Mouse (Mus musculus): Measurements from ENCODE around the gene Gm20696. TPM values are rescaled to one million over a fixed set of nuclear protein-coding genes. Genes with fewer than 3 reads are reported as not detected.

Gm20696 gene
- polyA plus RNA-seq, 2 experiments: 0.16 to 0.33 TPM

DNA sequence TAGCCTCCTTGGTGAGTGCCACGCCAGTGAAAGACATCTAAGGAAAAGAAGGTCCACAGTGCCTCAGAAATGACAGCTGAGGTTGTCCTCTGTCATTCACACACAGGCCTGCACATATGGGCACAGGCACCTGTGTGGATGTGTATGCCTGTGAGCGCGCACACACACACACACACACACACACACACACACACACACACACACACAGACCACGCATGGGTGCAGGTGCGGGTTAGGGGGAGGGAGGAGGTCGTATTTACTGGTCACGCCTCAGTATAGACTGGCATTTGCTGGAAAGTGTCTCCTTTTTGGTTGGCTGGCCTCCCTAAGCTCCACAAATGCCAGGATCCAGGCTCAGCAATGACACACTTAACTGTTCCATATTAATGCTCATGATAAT, 449.4 kb downstream of the Gm20696 start:
- H3K4me3 ChIP-seq (ENCODE audit: insufficient read depth in 1 of 2, low read depth in 2 of 2, low read length in 2 of 2): no peak overlapping the region
- WGBS (ENCODE audit: insufficient replicate concordance): 84% methylated on average over 7 of the region's 7 CpGs
- no peaks in the 10 kb centered on the region for H3K27me3 ChIP-seq (ENCODE audit: control insufficient read depth, insufficient read depth, low read length)
- no peak overlapping the region for H3K27ac ChIP-seq
- ATAC-seq (ENCODE audit: insufficient read depth): no peak
- no peaks in the 10 kb centered on the region for H3K36me3 ChIP-seq (replicated peaks; ENCODE audit: control insufficient read depth, insufficient read depth, low read depth)
- no peak for TF ChIP-seq EP300 (IDR thresholded peaks at IDR 0.05; ENCODE audit: low read depth)
- TF ChIP-seq CTCF (IDR thresholded peaks at IDR 0.05; ENCODE audit: low read depth): no peak
- no peak overlapping the region for H3K4me2 ChIP-seq (ENCODE audit: low read depth)
- DNase-seq (ENCODE audit: low read depth in 3 of 3, low spot score in 3 of 3): no peak
- no peaks in the 10 kb centered on the region for H3K9me3 ChIP-seq (ENCODE audit: control insufficient read depth, low read length)
- H3K9ac ChIP-seq (replicated peaks): no peak overlapping the region
- peaks cover 0 to 2% of the 10 kb centered on the region in 2 experiments; a peak in 1 of 4 replicates for H3K4me1 ChIP-seq (replicated peaks; ENCODE audit: control insufficient read depth in 2 of 2, insufficient read depth in 2 of 2, low read length in 1 of 2)

DNA sequence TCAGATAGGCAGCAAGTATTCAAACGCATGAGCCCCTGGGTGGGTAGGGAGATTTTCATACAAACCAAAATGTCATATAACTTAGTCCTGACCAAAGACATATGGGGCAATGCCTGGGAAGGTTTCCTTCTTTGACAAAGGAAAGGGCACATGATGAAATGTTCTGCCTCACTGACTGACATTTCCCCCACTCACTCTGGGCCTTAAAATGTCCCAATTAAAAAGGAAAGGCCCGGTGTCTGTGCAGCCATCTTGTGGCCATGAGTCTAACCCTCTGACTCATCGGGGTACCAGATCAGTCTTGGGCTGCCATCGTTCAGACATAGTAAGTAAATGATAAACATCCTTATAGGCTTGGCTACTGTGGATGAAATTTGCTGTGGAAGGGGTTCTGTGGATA, 454.1 kb downstream of the Gm20696 start:
- no peak overlapping the region for H3K4me3 ChIP-seq (ENCODE audit: insufficient read depth in 1 of 2, low read depth in 2 of 2, low read length in 2 of 2)
- no peak overlapping the region for H3K27ac ChIP-seq
- DNase-seq (ENCODE audit: low read depth in 3 of 3, low spot score in 3 of 3) (no peak), ATAC-seq (ENCODE audit: insufficient read depth) (no peak)
- H3K4me1 ChIP-seq (replicated peaks; ENCODE audit: control insufficient read depth in 2 of 2, insufficient read depth in 2 of 2, low read length in 1 of 2): peaks cover 0 to 9% of the 10 kb centered on the region in 2 experiments; a peak in 2 of 4 replicates
- H3K9ac ChIP-seq (replicated peaks): no peak overlapping the region
- H3K27me3 ChIP-seq (ENCODE audit: control insufficient read depth, insufficient read depth, low read length): no peaks in the 10 kb centered on the region
- no peaks in the 10 kb centered on the region for H3K36me3 ChIP-seq (replicated peaks; ENCODE audit: control insufficient read depth, insufficient read depth, low read depth)
- TF ChIP-seq EP300 (IDR thresholded peaks at IDR 0.05; ENCODE audit: low read depth): no peak
- TF ChIP-seq CTCF (IDR thresholded peaks at IDR 0.05; ENCODE audit: low read depth): no peak
- WGBS (ENCODE audit: insufficient replicate concordance): 62% methylated on average over 4 of the region's 4 CpGs
- H3K9me3 ChIP-seq (ENCODE audit: control insufficient read depth, low read length): no peaks in the 10 kb centered on the region
- no peak overlapping the region for H3K4me2 ChIP-seq (ENCODE audit: low read depth)

DNA sequence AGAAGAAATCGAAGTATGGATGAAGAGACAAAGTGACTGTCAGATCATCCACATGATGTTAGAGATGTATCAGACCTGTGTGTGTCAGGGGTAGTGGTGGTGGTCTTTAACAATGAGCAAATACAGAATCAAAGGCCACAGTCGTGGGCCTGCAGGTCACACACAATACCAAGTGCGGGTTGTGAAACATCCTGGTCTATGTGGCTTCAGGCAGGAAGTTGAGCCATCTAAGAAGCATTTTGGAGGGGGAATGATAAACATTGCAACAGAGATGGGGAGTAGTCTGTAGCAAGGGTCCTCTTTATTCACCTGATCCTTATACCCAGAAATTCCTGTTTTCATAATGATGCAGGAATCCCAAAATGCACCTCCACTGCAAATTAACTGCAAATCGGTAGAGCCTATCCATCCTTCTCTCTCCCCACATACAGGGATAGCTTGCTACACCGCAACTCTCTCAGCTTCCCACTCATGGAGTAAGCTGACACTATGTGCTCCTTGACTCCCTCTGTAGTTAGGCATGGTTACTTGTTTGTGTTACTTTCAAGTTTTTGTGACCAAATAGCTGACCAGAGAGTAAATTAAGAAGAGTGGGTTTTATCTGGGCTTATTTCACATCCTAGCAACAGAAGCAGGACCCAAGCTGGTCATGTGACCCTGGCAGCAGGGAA, 454.8 kb downstream of the Gm20696 start:
- no peaks in the 10 kb centered on the region for H3K9me3 ChIP-seq (ENCODE audit: control insufficient read depth, low read length)
- no peak overlapping the region for H3K4me2 ChIP-seq (ENCODE audit: low read depth)
- H3K4me3 ChIP-seq (ENCODE audit: insufficient read depth in 1 of 2, low read depth in 2 of 2, low read length in 2 of 2): no peak overlapping the region
- peak in 1 of 3 experiments; percentile 14 for DNase-seq (ENCODE audit: low read depth in 3 of 3, low spot score in 3 of 3)
- no peak overlapping the region for H3K27ac ChIP-seq
- H3K27me3 ChIP-seq (ENCODE audit: control insufficient read depth, insufficient read depth, low read length): no peaks in the 10 kb centered on the region
- H3K9ac ChIP-seq (replicated peaks): no peak overlapping the region
- 52% methylated on average over 5 of the region's 5 CpGs for WGBS (ENCODE audit: insufficient replicate concordance)
- TF ChIP-seq EP300 (IDR thresholded peaks at IDR 0.05; ENCODE audit: low read depth) (no peak), CTCF (IDR thresholded peaks at IDR 0.05; ENCODE audit: low read depth) (no peak)
- H3K36me3 ChIP-seq (replicated peaks; ENCODE audit: control insufficient read depth, insufficient read depth, low read depth): no peaks in the 10 kb centered on the region
- peaks cover 0 to 12% of the 10 kb centered on the region in 2 experiments; a peak in 2 of 4 replicates for H3K4me1 ChIP-seq (replicated peaks; ENCODE audit: control insufficient read depth in 2 of 2, insufficient read depth in 2 of 2, low read length in 1 of 2)
- ATAC-seq (ENCODE audit: insufficient read depth): no peak

DNA sequence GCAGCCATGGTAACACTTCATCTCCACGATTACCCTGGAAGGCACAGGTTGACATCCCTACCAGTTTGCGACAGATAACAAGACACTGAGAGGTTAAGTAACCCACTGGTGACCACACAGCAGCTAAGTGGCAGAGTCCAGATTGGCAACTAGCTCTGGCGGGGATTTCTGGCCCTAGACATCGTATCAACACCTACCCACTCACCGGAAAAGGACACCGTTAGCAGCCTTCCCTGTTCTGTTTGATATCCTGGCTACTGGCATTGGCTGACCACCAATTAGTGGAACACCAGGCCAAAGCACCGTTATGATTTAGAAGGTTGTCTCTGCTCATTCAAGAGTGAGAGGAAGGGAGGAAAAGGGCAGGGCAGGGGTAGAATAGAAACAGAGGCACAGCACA, 456.4 kb downstream of the Gm20696 start:
- H3K36me3 ChIP-seq (replicated peaks; ENCODE audit: control insufficient read depth, insufficient read depth, low read depth): no peaks in the 10 kb centered on the region
- no peak overlapping the region for H3K9ac ChIP-seq (replicated peaks)
- TF ChIP-seq EP300 (IDR thresholded peaks at IDR 0.05; ENCODE audit: low read depth): no peak
- TF ChIP-seq CTCF (IDR thresholded peaks at IDR 0.05; ENCODE audit: low read depth): no peak
- H3K4me2 ChIP-seq (ENCODE audit: low read depth): no peak overlapping the region
- no peak overlapping the region for H3K4me3 ChIP-seq (ENCODE audit: insufficient read depth in 1 of 2, low read depth in 2 of 2, low read length in 2 of 2)
- H3K27me3 ChIP-seq (ENCODE audit: control insufficient read depth, insufficient read depth, low read length): no peaks in the 10 kb centered on the region
- no peaks in the 10 kb centered on the region for H3K9me3 ChIP-seq (ENCODE audit: control insufficient read depth, low read length)
- no peak for DNase-seq (ENCODE audit: low read depth in 3 of 3, low spot score in 3 of 3)
- H3K27ac ChIP-seq: no peak overlapping the region
- WGBS (ENCODE audit: insufficient replicate concordance): 64% methylated on average over 7 of the region's 7 CpGs
- no peak for ATAC-seq (ENCODE audit: insufficient read depth)
- peaks cover 4 to 21% of the 10 kb centered on the region in 2 experiments; a peak in 2 of 4 replicates for H3K4me1 ChIP-seq (replicated peaks; ENCODE audit: control insufficient read depth in 2 of 2, insufficient read depth in 2 of 2, low read length in 1 of 2)

Small RNA genes lying within 50 kb of the gene (microRNA-seq; reads per million reads assigned to microRNA genes)
- gene Gm22328: not detected

Other genes starting within 250 kb of the Gm20696 start
- 6.5 and 7.9 TPM in 2 replicates for gene Foxp1, start 144.1 kb downstream of the Gm20696 start, polyA plus RNA-seq (2012; rRNA removed)
- gene Foxp1, start 144.1 kb downstream of the Gm20696 start, polyA plus RNA-seq (2014; fragmentation: Nextera tagmentation; extraction: Ambion mirVana): 10.6 and 11.9 TPM in 2 replicates
- gene Eif4e3, start within 50 bp of the Gm20696 start, polyA plus RNA-seq (2012; rRNA removed): 0.95 and 1.5 TPM in 2 replicates
- 1.5 and 1.7 TPM in 2 replicates for gene Eif4e3, start within 50 bp of the Gm20696 start, polyA plus RNA-seq (2014; fragmentation: Nextera tagmentation; extraction: Ambion mirVana)
- 0.03 TPM in 2 replicates for gene Gpr27, start 25.9 kb upstream of the Gm20696 start, polyA plus RNA-seq (2012; rRNA removed)
- 0.05 TPM in 1 of 2 replicates, not detected in the other for gene Gpr27, start 25.9 kb upstream of the Gm20696 start, polyA plus RNA-seq (2014; fragmentation: Nextera tagmentation; extraction: Ambion mirVana)
- gene Prok2, start 59.6 kb upstream of the Gm20696 start, polyA plus RNA-seq (2012; rRNA removed): 0.03 TPM in 1 of 2 replicates, not detected in the other
- gene Prok2, start 59.6 kb upstream of the Gm20696 start, polyA plus RNA-seq (2014; fragmentation: Nextera tagmentation; extraction: Ambion mirVana): not detected in 2 replicates

Measured in liver, embryonic 14.5 days (tissue).